Mouse (Mus musculus) kidney, embryonic 15.5 days (tissue): ENCODE results near the gene Ndufs2. TPM values are rescaled to one million over a fixed set of nuclear protein-coding genes. Genes with fewer than 3 reads are reported as not detected.
A peak's percentile ranks its signal among the peaks of the same experiment; 100 is the strongest.
"Not testable (repeated sequence)": the region's sequence is repeated elsewhere in the genome, so short reads cannot be mapped to it uniquely, and the experiment has no call there.

Experiments used
- ATAC-seq: fragments of 200-750 bp; cut with Nextera tagmentation; replicated peaks from 2 replicates; pipeline ENCODE4 v1.8.0; 2017; ENCODE audit warnings: moderate TSS enrichment; ENCODE audit not compliant: low FRiP score
- H3K27ac ChIP-seq: fragments of 300-500 bp; sonication (generic); 2 replicates; pipeline ENCODE4 v1.5.1; 2015; ENCODE audit warnings: mild to moderate bottlenecking, inconsistent platforms
- H3K27me3 ChIP-seq: fragments of 300-500 bp; sonication (generic); 2 replicates; pipeline ENCODE4 v1.6.1; 2015; ENCODE audit warnings: inconsistent platforms
- H3K36me3 ChIP-seq: fragments of 300-500 bp; sonication (generic); 2 replicates; pipeline ENCODE4 v1.6.1; 2015; ENCODE audit warnings: inconsistent platforms
- H3K4me1 ChIP-seq: fragments of 300-500 bp; sonication (generic); 2 replicates; pipeline ENCODE4 v1.6.1; 2015; ENCODE audit warnings: inconsistent platforms
- H3K4me2 ChIP-seq: fragments of 300-500 bp; sonication (generic); 2 replicates; pipeline ENCODE4 v1.6.1; 2015; ENCODE audit warnings: moderate library complexity, mild to moderate bottlenecking, inconsistent platforms
- H3K4me3 ChIP-seq: fragments of 300-500 bp; sonication (generic); replicated peaks from 2 replicates; pipeline ENCODE4 v1.5.1; 2015; ENCODE audit warnings: mild to moderate bottlenecking, inconsistent platforms
- H3K9ac ChIP-seq: fragments of 300-500 bp; sonication (generic); 2 replicates; pipeline ENCODE4 v1.6.1; 2015; ENCODE audit warnings: mild to moderate bottlenecking, inconsistent platforms
- H3K9me3 ChIP-seq: fragments of 300-500 bp; sonication (generic); replicated peaks from 2 replicates; pipeline ENCODE4 v1.6.1; 2016; ENCODE audit warnings: inconsistent platforms
- WGBS: fragments of 180-500 bp; shearing (Covaris S2); methylation state at CpG from one replicate; pipeline ENCODE4 v1.1.7; 2015; ENCODE audit warnings: mixed read lengths; 5-methylcytosine and 5-hydroxymethylcytosine counted together
- polyA plus RNA-seq: library from polyadenylated mRNA; unstranded; fragments of >200 nt; fragmentation: Nextera tagmentation; extraction: Ambion mirVana; gene quantifications from 2 replicates; pipeline ENCODE4 v1.2.1, GENCODE M21; 2015

The Ndufs2 gene
- polyA plus RNA-seq, 1 experiment from 2014 or later, result 276 TPM

- H3K9me3 ChIP-seq, result no peaks in the 10 kb centered on the region
- no peaks in the 10 kb centered on the region for H3K27me3 ChIP-seq
- peaks cover 26% of the 10 kb centered on the region for H3K36me3 ChIP-seq
- peaks cover 69% of the 10 kb centered on the region for H3K4me1 ChIP-seq
- H3K27ac ChIP-seq, result peak overlapping the region; percentile 91
- 18% methylated on average over 4 of the region's 4 CpGs for WGBS
- ATAC-seq, result no peak
- peak overlapping the region; percentile 69 for H3K4me3 ChIP-seq
- H3K4me2 ChIP-seq, result peak overlapping the region; percentile 80
- peak overlapping the region; percentile 35; the same call in 1 of the 2 replicates for H3K9ac ChIP-seq
These were observed 3.3 kb downstream of the Ndufs2 start for GRCm38 (mm10) chr1:171247916-171248315.

- H3K4me2 ChIP-seq, result peak overlapping the region; percentile 80
- peak overlapping the region; percentile 91 for H3K27ac ChIP-seq
- H3K9me3 ChIP-seq, result no peaks in the 10 kb centered on the region
- H3K9ac ChIP-seq, result peak overlapping the region; percentile 35
- WGBS, result 6% methylated on average over 13 of the region's 13 CpGs
- H3K4me1 ChIP-seq, result peaks cover 64% of the 10 kb centered on the region
- H3K4me3 ChIP-seq, result peak overlapping the region; percentile 69
- ATAC-seq, result 0 out of 2 replicates have a peak, but pooled peaks have one; percentile 2
- H3K27me3 ChIP-seq, result no peaks in the 10 kb centered on the region
- peaks cover 31% of the 10 kb centered on the region for H3K36me3 ChIP-seq
These were observed 3.7 kb downstream of the Ndufs2 start for GRCm38 (mm10) chr1:171247453-171247841.

- Histone ChIP-seq H3K4me2 (peak overlapping the region; percentile 80), H3K4me1 (peaks cover 59% of the 10 kb centered on the region), H3K36me3 (peaks cover 36% of the 10 kb centered on the region), H3K9ac (peak overlapping the region; percentile 77), H3K4me3 (peak overlapping the region; percentile 69), H3K27ac (peak overlapping the region; percentile 91), H3K9me3 (no peaks in the 10 kb centered on the region), H3K27me3 (no peaks in the 10 kb centered on the region)
- WGBS, result under 1% methylated on average over 41 of the region's 41 CpGs
- peak; percentile 90 for ATAC-seq
These were observed 4.3 kb downstream of the Ndufs2 start for GRCm38 (mm10) chr1:171246709-171247452.

- Histone ChIP-seq H3K4me3 (0 out of 2 replicates have a peak overlapping the region, but pooled peaks have one; percentile 69), H3K4me1 (peaks cover 53% of the 10 kb centered on the region), H3K4me2 (peak overlapping the region; percentile 80; the same call in 1 of the 2 replicates), H3K27ac (no peak overlapping the region), H3K9me3 (no peaks in the 10 kb centered on the region), H3K27me3 (no peaks in the 10 kb centered on the region), H3K9ac (no peak overlapping the region), H3K36me3 (peaks cover 52% of the 10 kb centered on the region)
- WGBS, result 91% methylated on average over 8 of the region's 8 CpGs
- no peak for ATAC-seq
These were observed 5.8 kb downstream of the Ndufs2 start for GRCm38 (mm10) chr1:171245353-171245752.

GRCm38 (mm10) chr1:171241952-171242351, 9.2 kb downstream of the Ndufs2 start:
- not testable (repeated sequence) for H3K9me3 ChIP-seq, H3K4me2 ChIP-seq, H3K9ac ChIP-seq, ATAC-seq, H3K27ac ChIP-seq, H3K27me3 ChIP-seq, H3K4me3 ChIP-seq
- 84% methylated on average over 12 of the region's 12 CpGs for WGBS
- peaks cover 86% of the 10 kb centered on the region for H3K36me3 ChIP-seq
- H3K4me1 ChIP-seq, result peaks cover 27% of the 10 kb centered on the region

GRCm38 (mm10) chr1:171240911-171241310, 10.3 kb downstream of the Ndufs2 start:
- H3K36me3 ChIP-seq, result peaks cover 96% of the 10 kb centered on the region
- 82% methylated on average over 10 of the region's 10 CpGs for WGBS

GRCm38 (mm10) chr1:171239992-171240744, 11.0 kb downstream of the Ndufs2 start:
- Histone ChIP-seq H3K36me3 (peaks cover 98% of the 10 kb centered on the region), H3K4me3 (no peak overlapping the region), H3K4me2 (no peak overlapping the region), H3K27me3 (no peaks in the 10 kb centered on the region), H3K27ac (0 out of 2 replicates have a peak overlapping the region, but pooled peaks have one; percentile 24), H3K9ac (no peak overlapping the region), H3K4me1 (peaks cover 15% of the 10 kb centered on the region; the same call in 1 of the 2 replicates), H3K9me3 (no peaks in the 10 kb centered on the region)
- WGBS, result 59% methylated on average over 15 of the region's 15 CpGs
- 0 out of 2 replicates have a peak, but pooled peaks have one; percentile 34 for ATAC-seq

More at GRCm38 (mm10) chr1:171240911-171241310, 10.3 kb downstream of the Ndufs2 start:
- 0 out of 2 replicates have a peak overlapping the region, but pooled peaks have one; percentile 2 for H3K9ac ChIP-seq
- H3K4me2 ChIP-seq, result no peak overlapping the region
- no peak for ATAC-seq
- no peak overlapping the region for H3K4me3 ChIP-seq
- peaks cover 21% of the 10 kb centered on the region for H3K4me1 ChIP-seq
- no peak overlapping the region for H3K27ac ChIP-seq
- H3K9me3 ChIP-seq, result no peaks in the 10 kb centered on the region
- H3K27me3 ChIP-seq, result no peaks in the 10 kb centered on the region

GRCm38 (mm10) chr1:171238463-171238862, 12.7 kb downstream of the Ndufs2 start:
- H3K36me3 ChIP-seq, result peaks cover 100% of the 10 kb centered on the region
- peaks cover 15% of the 10 kb centered on the region; the same call in 1 of the 2 replicates for H3K4me1 ChIP-seq
- no peak overlapping the region for H3K27ac ChIP-seq
- 71% methylated on average over 14 of the region's 14 CpGs for WGBS
- no peaks in the 10 kb centered on the region for H3K27me3 ChIP-seq
- H3K4me3 ChIP-seq, result no peak overlapping the region
- no peak overlapping the region for H3K9ac ChIP-seq
- 0 out of 2 replicates have a peak, but pooled peaks have one; percentile 24 for ATAC-seq
- H3K9me3 ChIP-seq, result no peaks in the 10 kb centered on the region
- no peak overlapping the region for H3K4me2 ChIP-seq

- H3K9me3 ChIP-seq, result no peaks in the 10 kb centered on the region
- no peak for ATAC-seq
- H3K4me2 ChIP-seq, result no peak overlapping the region
- H3K27me3 ChIP-seq, result no peaks in the 10 kb centered on the region
- H3K4me3 ChIP-seq, result no peak overlapping the region
- H3K9ac ChIP-seq, result no peak overlapping the region
- peaks cover 15% of the 10 kb centered on the region; the same call in 1 of the 2 replicates for H3K4me1 ChIP-seq
- 85% methylated on average over 6 of the region's 6 CpGs for WGBS
- peaks cover 92% of the 10 kb centered on the region for H3K36me3 ChIP-seq
- H3K27ac ChIP-seq, result no peak overlapping the region
These were observed 13.8 kb downstream of the Ndufs2 start for GRCm38 (mm10) chr1:171237438-171237837.

GRCm38 (mm10) chr1:171235791-171236190, 15.4 kb downstream of the Ndufs2 start:
- peaks cover 11% of the 10 kb centered on the region; the same call in 1 of the 2 replicates for H3K4me1 ChIP-seq
- H3K27ac ChIP-seq, result no peak overlapping the region
- no peak overlapping the region for H3K4me2 ChIP-seq
- ATAC-seq, result no peak
- H3K27me3 ChIP-seq, result no peaks in the 10 kb centered on the region
- H3K9ac ChIP-seq, result no peak overlapping the region
- H3K36me3 ChIP-seq, result peaks cover 76% of the 10 kb centered on the region
- WGBS, result 91% methylated on average over 4 of the region's 4 CpGs
- H3K4me3 ChIP-seq, result no peak overlapping the region
- no peaks in the 10 kb centered on the region for H3K9me3 ChIP-seq

GRCm38 (mm10) chr1:171234538-171234937, 16.6 kb downstream of the Ndufs2 start:
- Histone ChIP-seq H3K9me3 (no peaks in the 10 kb centered on the region), H3K4me2 (no peak overlapping the region), H3K4me3 (no peak overlapping the region), H3K27ac (no peak overlapping the region), H3K36me3 (peaks cover 63% of the 10 kb centered on the region), H3K9ac (no peak overlapping the region), H3K4me1 (peaks cover 13% of the 10 kb centered on the region; the same call in 1 of the 2 replicates), H3K27me3 (no peaks in the 10 kb centered on the region)
- WGBS, result 78% methylated on average over 4 of the region's 4 CpGs
- no peak for ATAC-seq

GRCm38 (mm10) chr1:171234126-171234525, 17.1 kb downstream of the Ndufs2 start, which contains the start of gene Fcer1g:
Gene Fcer1g, minus strand, starts transcription at chr1:171234365.
- no peak for ATAC-seq
- H3K9me3 ChIP-seq, result no peaks in the 10 kb centered on the region
- H3K4me2 ChIP-seq, result no peak within 1 kb of the TSS
- H3K4me3 ChIP-seq, result no peak within 1 kb of the TSS
- H3K27ac ChIP-seq, result no peak within 1 kb of the TSS; the same call in 1 of the 2 replicates
- H3K4me1 ChIP-seq, result peaks cover 13% of the 10 kb centered on the region; the same call in 1 of the 2 replicates
- no peak within 1 kb of the TSS for H3K9ac ChIP-seq
- H3K27me3 ChIP-seq, result no peaks in the 10 kb centered on the region
- 88% methylated on average over 14 of the region's 14 CpGs for WGBS
- H3K36me3 ChIP-seq, result peaks cover 59% of the 10 kb centered on the region
